Mouse (Mus musculus) cerebellum, adult 2 months (tissue): Measurements from ENCODE around the gene Grik5.

Experiments used
- CTCF ChIP-seq: fragments of 200-500 bp; IDR thresholded peaks from 2 replicates; pipeline ENCODE4 v1.5.1; 2011; ENCODE audit warnings: low read depth, mild to moderate bottlenecking, control low read depth, low read length, moderate library complexity, borderline replicate concordance; ENCODE audit not compliant: insufficient read depth
- POLR2A ChIP-seq: fragments of 200-500 bp; IDR thresholded peaks from 2 replicates; pipeline ENCODE4 v1.6.1; 2011; ENCODE audit warnings: low read length, control low read depth, borderline replicate concordance; ENCODE audit not compliant: insufficient read depth

DNA sequence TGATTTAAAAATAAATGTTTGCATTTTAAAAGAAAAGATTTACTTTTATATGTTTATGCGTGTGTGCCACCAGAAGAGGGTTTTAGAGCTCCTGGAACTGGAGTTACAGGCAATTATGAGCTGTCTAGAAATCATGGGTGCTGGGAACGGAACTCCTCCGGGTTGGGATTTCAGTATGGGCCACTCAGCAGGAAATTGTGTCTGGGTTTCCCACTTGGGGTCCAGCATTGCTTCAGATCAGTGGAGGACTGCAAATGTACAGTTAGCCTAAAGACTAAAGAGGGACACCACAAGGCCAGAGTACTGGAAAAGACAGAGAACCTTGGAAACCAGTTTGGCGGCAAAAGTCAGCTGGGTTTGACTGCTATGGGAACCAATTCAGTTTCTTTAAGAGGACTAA lies 98.9 kb downstream of the Grik5 start:
- TF ChIP-seq CTCF (no peak), POLR2A (no peak)
